Mouse (Mus musculus) left cerebral cortex, adult 2 months (tissue): Measurements from ENCODE around the gene Ubap1. TPM values are rescaled to one million over a fixed set of nuclear protein-coding genes. Genes with fewer than 3 reads are reported as not detected.

ENCODE experiments used
- DNase-seq, 2 experiments: peaks; one replicate each; pipeline ENCODE4 v3.0.0; 2021 to 2022; ENCODE audit warnings: low spot score in 2 of 2, mixed read lengths in 1 of 2; ENCODE audit errors: extremely low spot score in 1 of 2
- H3K27ac ChIP-seq: fragments of 200-600 bp; 2 replicates; pipeline ENCODE4 v1.8.1; 2022
- H3K4me3 ChIP-seq: fragments of 200-600 bp; 2 replicates; pipeline ENCODE4 v1.8.1; 2022
- CTCF ChIP-seq: fragments of 200-600 bp; IDR thresholded peaks from 2 replicates; pipeline ENCODE4 v1.8.1; 2022; ENCODE audit warnings: antibody characterized with exemption, mild to moderate bottlenecking, moderate library complexity
- intact Hi-C: fragments of 180-260 bp; cut with DNase I; formaldehyde crosslinking; loops from one replicate; pipeline ENCODE4 v1.15.1; 2025
- total RNA-seq, 2 experiments: library from RNA; stranded (reverse); gene quantifications; 2 replicates each; pipeline ENCODE4 v1.2.3; 2021

Gene Ubap1
- total RNA-seq, 2 experiments from 2014 or later = 47.7 to 49.0 TPM

DNA sequence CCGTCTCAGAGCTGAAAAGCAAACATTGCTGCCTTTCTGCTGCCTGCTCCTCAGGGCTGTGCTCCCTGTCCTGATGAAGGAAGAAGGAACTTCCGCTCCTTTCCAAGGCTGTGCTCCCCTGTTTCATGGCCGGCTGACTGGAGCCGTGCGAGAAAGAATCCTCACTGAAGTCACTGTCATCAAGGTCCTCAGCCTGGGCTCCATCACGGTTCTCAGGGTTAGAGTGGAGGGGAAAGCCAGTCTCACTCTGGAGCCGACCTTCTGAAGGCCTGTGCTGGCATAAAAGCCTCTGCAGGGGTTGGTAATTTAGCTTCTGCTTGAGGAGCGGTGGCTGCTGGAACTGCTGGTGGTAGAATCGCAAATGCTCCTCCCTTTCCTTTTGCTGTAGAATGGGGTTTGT, 45.9 kb downstream of the Ubap1 start:
- no peak overlapping the region for H3K4me3 ChIP-seq
- intact Hi-C loops = loop anchor here (10.0 kb wide), 1 partner anchor 340 kb away; no protein-coding TSS in a partner anchor
- no peak for DNase-seq
- no peak for TF ChIP-seq CTCF
- no peak overlapping the region for H3K27ac ChIP-seq

- TF ChIP-seq CTCF = no peak
- no peak for DNase-seq
- intact Hi-C loops = loop anchor here (10.0 kb wide), 1 partner anchor 344 kb away; no protein-coding TSS in a partner anchor
- Histone ChIP-seq H3K27ac (no peak overlapping the region), H3K4me3 (no peak overlapping the region)
Measured at GRCm38 (mm10) chr4:41398353-41398752, 49.6 kb downstream of the Ubap1 start.

DNA sequence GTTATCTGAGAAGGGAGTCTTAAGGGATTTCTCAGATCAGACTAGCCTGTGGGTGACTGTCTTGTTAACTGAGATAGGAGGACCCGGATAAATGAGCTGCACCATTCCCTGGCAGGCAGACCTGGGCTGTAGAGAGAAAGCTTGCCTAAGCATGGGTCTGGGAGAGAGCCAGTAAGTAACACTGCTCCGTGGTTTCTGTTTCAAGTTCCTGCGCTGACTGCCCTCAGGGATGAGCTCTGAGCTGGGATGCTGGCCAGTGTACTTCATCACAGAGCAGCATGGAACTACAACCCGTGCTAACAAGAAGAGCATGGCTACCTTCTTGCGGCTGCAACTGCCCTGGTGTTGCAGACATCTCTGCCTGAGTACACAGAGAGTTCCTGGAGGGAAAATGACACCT, 51.1 kb downstream of the Ubap1 start:
- no peak overlapping the region for H3K27ac ChIP-seq
- no peak for DNase-seq
- intact Hi-C loops = loop anchor here (10.0 kb wide), 1 partner anchor 345 kb away; no protein-coding TSS in a partner anchor
- H3K4me3 ChIP-seq = no peak overlapping the region
- no peak for TF ChIP-seq CTCF

DNA sequence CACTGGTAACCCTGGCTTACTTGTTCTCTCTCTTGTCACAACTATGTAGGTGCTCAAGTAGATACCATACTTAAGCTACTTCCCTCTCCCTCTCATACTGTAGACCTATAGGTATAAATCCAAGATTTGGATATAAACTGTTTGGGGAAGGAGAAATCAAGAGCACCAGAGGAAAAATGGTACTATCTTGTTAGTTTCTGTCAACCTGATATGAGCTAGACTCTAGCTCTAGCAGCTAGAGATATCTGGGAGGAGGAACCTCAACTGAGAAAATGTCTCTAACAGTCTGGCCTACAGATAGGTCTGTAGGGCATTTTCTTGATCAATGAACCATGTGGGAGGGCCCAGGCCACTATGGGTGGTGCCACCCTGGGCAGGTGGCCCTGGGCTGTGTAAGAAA, 52.4 kb downstream of the Ubap1 start:
- TF ChIP-seq CTCF = no peak
- H3K4me3 ChIP-seq = no peak overlapping the region
- H3K27ac ChIP-seq = no peak overlapping the region
- no peak for DNase-seq
- intact Hi-C loops = no loop called here

DNA sequence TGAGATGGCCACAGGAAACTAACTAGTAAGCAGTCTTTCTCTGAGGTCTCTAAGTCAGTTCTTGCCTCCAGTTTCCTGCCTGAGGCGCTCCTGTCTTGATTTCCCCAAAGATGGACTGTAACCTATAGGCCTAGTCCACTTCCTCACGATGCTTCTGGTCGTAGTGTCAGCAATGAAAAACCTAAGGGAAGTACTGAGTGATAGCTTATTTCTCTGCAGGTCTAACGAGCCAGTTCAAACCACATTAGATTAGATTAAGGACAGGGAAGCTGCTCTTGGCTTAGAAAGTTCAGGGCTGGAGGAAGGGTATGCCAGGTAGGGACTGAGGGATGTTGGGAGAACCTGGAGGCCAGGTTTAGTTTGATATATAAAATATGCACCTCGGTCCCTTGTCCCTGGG, 52.8 kb downstream of the Ubap1 start:
- H3K27ac ChIP-seq = no peak overlapping the region
- intact Hi-C loops = no loop called here
- TF ChIP-seq CTCF = no peak
- H3K4me3 ChIP-seq = no peak overlapping the region
- no peak for DNase-seq

- TF ChIP-seq CTCF = no peak
- no peak for DNase-seq
- intact Hi-C loops = no loop called here
- Histone ChIP-seq H3K4me3 (no peak overlapping the region), H3K27ac (no peak overlapping the region)
Measured at GRCm38 (mm10) chr4:41406597-41406996, 57.8 kb downstream of the Ubap1 start.

- no peak for DNase-seq
- Histone ChIP-seq H3K4me3 (no peak overlapping the region), H3K27ac (no peak overlapping the region)
- intact Hi-C loops = no loop called here
- no peak for TF ChIP-seq CTCF
Measured at GRCm38 (mm10) chr4:41407353-41407752, 58.6 kb downstream of the Ubap1 start.

GRCm38 (mm10) chr4:41409341-41409740, 60.5 kb downstream of the Ubap1 start:
- Histone ChIP-seq H3K27ac (no peak overlapping the region), H3K4me3 (no peak overlapping the region)
- intact Hi-C loops = no loop called here
- no peak for DNase-seq
- TF ChIP-seq CTCF = no peak

DNA sequence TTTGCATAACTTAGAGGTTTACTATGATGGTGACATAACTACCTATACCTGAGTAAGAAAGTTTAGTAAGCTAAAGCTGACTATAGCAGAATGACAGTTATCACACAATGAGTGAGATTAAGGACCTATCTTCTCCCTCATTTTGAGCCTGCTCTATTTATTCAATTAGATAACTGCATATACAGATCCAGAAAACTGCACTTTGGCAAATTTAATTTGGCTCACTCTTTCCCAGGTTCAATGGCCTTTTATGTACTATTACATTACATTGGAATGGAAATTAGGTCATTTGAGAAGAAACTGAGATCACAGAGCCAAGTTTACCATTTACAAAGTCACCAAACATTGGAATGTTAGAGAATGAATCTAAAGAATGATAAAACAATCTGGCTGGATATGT, 68.2 kb downstream of the Ubap1 start:
- TF ChIP-seq CTCF = no peak
- intact Hi-C loops = no loop called here
- Histone ChIP-seq H3K4me3 (no peak overlapping the region), H3K27ac (no peak overlapping the region)
- no peak for DNase-seq

- intact Hi-C loops = no loop called here
- no peak for DNase-seq
- Histone ChIP-seq H3K27ac (no peak overlapping the region), H3K4me3 (no peak overlapping the region)
- no peak for TF ChIP-seq CTCF
Measured at GRCm38 (mm10) chr4:41438931-41439330, 90.1 kb downstream of the Ubap1 start.

Other genes with a start within 250 kb of the Ubap1 start
- gene Nol6, start 224.5 kb upstream of the Ubap1 start, total RNA-seq = 10 to 100 TPM; 91.4 to 97.4 TPM
- 10 to 100 TPM; 78.8 to 80.9 TPM for gene Ube2r2, start 213.3 kb upstream of the Ubap1 start, total RNA-seq
- 10 to 100 TPM; 39.4 to 42.2 TPM for gene Ubap2, start 73.9 kb upstream of the Ubap1 start, total RNA-seq
- gene Dcaf12, start 34.1 kb upstream of the Ubap1 start, total RNA-seq = 10 to 100 TPM; 39.9 to 42.4 TPM
- 1 to 10 TPM; 1.4 to 1.9 TPM for gene Kif24, start 115.9 kb downstream of the Ubap1 start, total RNA-seq
- 10 to 100 TPM; 25.3 to 28.2 TPM for gene Nudt2, start 116.2 kb downstream of the Ubap1 start, total RNA-seq
- gene AI464131, start 154.1 kb downstream of the Ubap1 start, total RNA-seq = 10 to 100 TPM; 27.1 to 28.1 TPM
- gene 1110017D15Rik, start 168.3 kb downstream of the Ubap1 start, total RNA-seq = 1 to 10 TPM; 5.2 to 6.1 TPM
- 100 to 1,000 TPM; 195 to 209 TPM for gene Fam219a, start 220.5 kb downstream of the Ubap1 start, total RNA-seq
- gene Dnaic1, start 220.8 kb downstream of the Ubap1 start, total RNA-seq = 1 to 10 TPM; 6.4 to 7.5 TPM